Mouse (Mus musculus) brain, embryonic 14.5 days (tissue): ENCODE results near the gene Mgat4a.

Experiments
- CTCF ChIP-seq: fragments of 200-500 bp; IDR thresholded peaks from 2 replicates; pipeline ENCODE4 v1.5.1; 2012; ENCODE audit warnings: inconsistent platforms, mild to moderate bottlenecking, moderate library complexity, borderline replicate concordance; ENCODE audit not compliant: insufficient read depth, insufficient read length; ENCODE audit errors: extremely low read depth
- POLR2A ChIP-seq: fragments of 200-500 bp; IDR thresholded peaks from 2 replicates; pipeline ENCODE4 v1.6.1; 2012; ENCODE audit warnings: mild to moderate bottlenecking, inconsistent platforms, borderline replicate concordance; ENCODE audit not compliant: poor library complexity, insufficient read depth, insufficient read length, severe bottlenecking; ENCODE audit errors: extremely low read depth

DNA sequence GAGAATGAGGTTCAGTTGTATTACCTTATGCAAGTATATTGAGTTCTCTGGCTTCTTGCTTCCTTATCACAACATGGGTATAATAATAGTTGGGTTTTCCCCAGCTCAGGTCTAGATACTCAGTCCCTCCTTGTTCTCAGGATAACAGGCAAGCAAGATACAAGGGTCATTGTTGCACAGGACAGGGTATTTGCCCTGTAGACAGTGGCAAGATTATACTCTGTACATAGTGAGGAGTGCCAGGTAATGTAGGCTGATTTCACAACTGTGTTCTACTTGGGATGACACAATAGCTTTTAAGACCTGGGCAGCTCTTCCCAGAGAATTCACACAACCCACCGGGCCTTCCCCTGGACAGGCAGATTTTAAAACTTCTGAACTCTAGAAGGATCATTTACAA is 27.6 kb upstream of the Mgat4a start:
- TF ChIP-seq POLR2A (no peak), CTCF (no peak)
